In genomic region chr11:87592713-87593598, GRCm38 (mm10) we compare ENCODE assay signal across 7 mouse cellular contexts. TPM values are rescaled to one million over a fixed set of nuclear protein-coding genes. Genes with fewer than 3 reads are reported as not detected.
DNase-seq lines count a peak whose midpoint lies in the region; ATAC-seq and TF ChIP-seq lines count a peak whose summit lies in the region.

No protein-coding gene starts in this region.

- H3K27me3 ChIP-seq in forebrain, postnatal 0 days (ENCODE audit: insufficient read depth, low read length): no peaks in the 10 kb centered on the region
- no peaks in the 10 kb centered on the region for H3K27me3 ChIP-seq in limb, embryonic 10.5 days (ENCODE audit: low read depth, poor library complexity, severe bottlenecking)
- no peaks in the 10 kb centered on the region for H3K27me3 ChIP-seq in small intestine, adult 2 months (ENCODE audit: control insufficient read depth, insufficient read depth, low read length)

- TF ChIP-seq POLR2A in small intestine, adult 2 months (IDR thresholded peaks at IDR 0.05; ENCODE audit: low read depth, low read length): peak; percentile 61; the same call in 1 of the 2 replicates

- peak overlapping the region; percentile 71 for H3K9ac ChIP-seq in forebrain, postnatal 0 days

- ATAC-seq in forebrain, postnatal 0 days: no peak

- no peak for TF ChIP-seq CTCF in forebrain, postnatal 0 days (IDR thresholded peaks at IDR 0.05; ENCODE audit: low read depth)
- TF ChIP-seq CTCF in small intestine, adult 2 months (IDR thresholded peaks at IDR 0.05; ENCODE audit: extremely low read depth, insufficient read length, insufficient replicate concordance, low read depth, low read length): no peak

- no peaks in the 10 kb centered on the region for H3K9me3 ChIP-seq in forebrain, postnatal 0 days (ENCODE audit: low read length)
- H3K9me3 ChIP-seq in limb, embryonic 10.5 days (replicated peaks): no peaks in the 10 kb centered on the region

- H3K36me3 ChIP-seq in forebrain, postnatal 0 days (ENCODE audit: insufficient read depth): peaks cover 9% of the 10 kb centered on the region
- peaks cover 35% of the 10 kb centered on the region for H3K36me3 ChIP-seq in limb, embryonic 10.5 days
- H3K36me3 ChIP-seq in small intestine, adult 2 months (ENCODE audit: control insufficient read depth, insufficient read depth, low read length): peaks cover 12% of the 10 kb centered on the region

- 38% methylated on average over 13 of the region's 13 CpGs for WGBS in forebrain, postnatal 0 days
- 42% methylated on average over 13 of the region's 13 CpGs for WGBS in limb, embryonic 10.5 days
- WGBS in small intestine, adult 2 months: 14% methylated on average over 13 of the region's 13 CpGs

- peak overlapping the region; percentile 89 for H3K27ac ChIP-seq in forebrain, postnatal 0 days (ENCODE audit: low read depth, low read length)
- peak overlapping the region; percentile 92 for H3K27ac ChIP-seq in limb, embryonic 10.5 days
- peak overlapping the region; percentile 92 for H3K27ac ChIP-seq in small intestine, adult 2 months (ENCODE audit: insufficient read depth, low read depth, low read length)

- peak overlapping the region; percentile 76 for H3K4me2 ChIP-seq in forebrain, postnatal 0 days (ENCODE audit: low read depth)

- H3K4me3 ChIP-seq in forebrain, postnatal 0 days (ENCODE audit: low read depth, low read length): peak overlapping the region; percentile 83
- peak overlapping the region; percentile 80 for H3K4me3 ChIP-seq in limb, embryonic 10.5 days
- H3K4me3 ChIP-seq in small intestine, adult 2 months (ENCODE audit: low read depth, low read length): peak overlapping the region; percentile 70

- peaks cover 13% of the 10 kb centered on the region; the same call in 1 of the 2 replicates for H3K4me1 ChIP-seq in forebrain, postnatal 0 days (ENCODE audit: insufficient read depth)
- peaks cover 74% of the 10 kb centered on the region for H3K4me1 ChIP-seq in limb, embryonic 10.5 days
- peaks cover 2% of the 10 kb centered on the region; the same call in 1 of the 2 replicates for H3K4me1 ChIP-seq in small intestine, adult 2 months (ENCODE audit: control insufficient read depth, insufficient read depth, insufficient read length, low read length)

- peak; percentile 61 for DNase-seq in 3T3-L1 (ENCODE audit: low read depth, low spot score)
- DNase-seq in A20 (ENCODE audit: low read depth, low spot score): peak; percentile 30
- DNase-seq in forebrain, postnatal 0 days: no peak
- DNase-seq in limb, embryonic 10.5 days (ENCODE audit: low spot score): no peak
- no peak for DNase-seq in left cerebral cortex, postnatal 4 days
- DNase-seq in testis, postnatal 10 days (ENCODE audit: low spot score): no peak

- intact Hi-C loops in left cerebral cortex, postnatal 4 days (cut with DNase I): no loop called here

RNA-seq across cellular contexts. Expression of gene Mtmr4, which starts 1.0 kb away (rescaled TPM):
- 85.6 and 86.3 TPM in 2 replicates for total RNA-seq in forebrain, postnatal 0 days (2014; rRNA removed)
- polyA plus RNA-seq in forebrain, postnatal 0 days (2015; fragmentation: Nextera tagmentation; extraction: Ambion mirVana): 28.7 and 32.7 TPM in 2 replicates
- polyA plus RNA-seq in limb, embryonic 10.5 days (2016; fragmentation: Nextera tagmentation; extraction: Ambion mirVana): 68.3 and 69.0 TPM in 2 replicates
- 28.3 and 60.0 TPM in 2 replicates for polyA plus RNA-seq in small intestine, adult 2 months (2012; rRNA removed)
- 100 to 1,000 TPM in 1 of 2 experiments, 10 to 100 TPM in 1; 95.6 to 101 TPM for total RNA-seq in left cerebral cortex, postnatal 4 days (2021)

RNA-seq across cellular contexts. Expression of gene Hsf5, which starts 24.0 kb away (rescaled TPM):
- total RNA-seq in forebrain, postnatal 0 days (2014; rRNA removed): 0.23 and 0.48 TPM in 2 replicates
- polyA plus RNA-seq in forebrain, postnatal 0 days (2015; fragmentation: Nextera tagmentation; extraction: Ambion mirVana): 0.08 and 0.16 TPM in 2 replicates
- polyA plus RNA-seq in limb, embryonic 10.5 days (2016; fragmentation: Nextera tagmentation; extraction: Ambion mirVana): 0.26 and 0.34 TPM in 2 replicates
- polyA plus RNA-seq in small intestine, adult 2 months (2012; rRNA removed): 0.13 and 0.34 TPM in 2 replicates
- total RNA-seq in left cerebral cortex, postnatal 4 days (2021): under 1 TPM; 0.54 to 0.82 TPM

RNA-seq across cellular contexts. Expression of gene Sept4, which starts 24.3 kb away (rescaled TPM):
- total RNA-seq in forebrain, postnatal 0 days (2014; rRNA removed): 19.9 and 22.5 TPM in 2 replicates
- 33.5 and 34.2 TPM in 2 replicates for polyA plus RNA-seq in forebrain, postnatal 0 days (2015; fragmentation: Nextera tagmentation; extraction: Ambion mirVana)
- polyA plus RNA-seq in limb, embryonic 10.5 days (2016; fragmentation: Nextera tagmentation; extraction: Ambion mirVana): 4.8 and 6.0 TPM in 2 replicates
- 11.3 and 19.8 TPM in 2 replicates for polyA plus RNA-seq in small intestine, adult 2 months (2012; rRNA removed)
- 10 to 100 TPM; 26.2 to 32.6 TPM for total RNA-seq in left cerebral cortex, postnatal 4 days (2021)

RNA-seq across cellular contexts. Expression of gene Gm11492, which starts 26.5 kb away (rescaled TPM):
- total RNA-seq in forebrain, postnatal 0 days (2014; rRNA removed): not detected in 2 replicates
- not detected in 2 replicates for polyA plus RNA-seq in forebrain, postnatal 0 days (2015; fragmentation: Nextera tagmentation; extraction: Ambion mirVana)
- not detected in 2 replicates for polyA plus RNA-seq in limb, embryonic 10.5 days (2016; fragmentation: Nextera tagmentation; extraction: Ambion mirVana)
- not detected in 2 replicates for polyA plus RNA-seq in small intestine, adult 2 months (2012; rRNA removed)
- not detected for total RNA-seq in left cerebral cortex, postnatal 4 days (2021)

Comparison
In these comparisons a context has a peak if more than half of its experiments do, and no peak if none do; other contexts are left out.
1. DNase-seq: peak in 3T3-L1 (single experiment) and A20 (single experiment); none in forebrain, postnatal 0 days (single experiment), limb, embryonic 10.5 days (single experiment), left cerebral cortex, postnatal 4 days (single experiment) and testis, postnatal 10 days (single experiment).
2. Peak in every context shown above with its lines, with median percentiles within 50 percentile points of each other: H3K27ac ChIP-seq and H3K4me3 ChIP-seq.